Mouse (Mus musculus): ENCODE results near the gene Pdha1. TPM values are rescaled to one million over a fixed set of nuclear protein-coding genes. Genes with fewer than 3 reads are reported as not detected.

Pdha1 gene
- polyA plus RNA-seq (2012; rRNA removed) (21.2 and 34.8 TPM in 2 replicates), polyA plus RNA-seq (2014; fragmentation: Nextera tagmentation; extraction: Ambion mirVana) (51.2 and 53.4 TPM in 2 replicates)

GRCm38 (mm10) chrX:160137861-160138717 lies at the start of gene Pdha1:
TSS of gene Pdha1 (minus strand) at chrX:160138413.
- DNase-seq (ENCODE audit: low read depth in 3 of 3, low spot score in 3 of 3) (peak; percentile 70 to 81 (median 73)), ATAC-seq (ENCODE audit: insufficient read depth) (peak; percentile 96)
- 16% methylated on average over 53 of the region's 67 CpGs for WGBS (ENCODE audit: insufficient replicate concordance)

GRCm38 (mm10) chrX:160179032-160179431 lies 40.8 kb upstream of the Pdha1 start:
- DNase-seq (ENCODE audit: low read depth in 3 of 3, low spot score in 3 of 3): no peak
- no peaks in the 10 kb centered on the region for H3K4me1 ChIP-seq (replicated peaks; ENCODE audit: control insufficient read depth in 2 of 2, insufficient read depth in 2 of 2, low read length in 1 of 2)
- no peaks in the 10 kb centered on the region for H3K9me3 ChIP-seq (ENCODE audit: control insufficient read depth, low read length)
- no peak for TF ChIP-seq CTCF (IDR thresholded peaks at IDR 0.05; ENCODE audit: low read depth)
- no peak for TF ChIP-seq EP300 (IDR thresholded peaks at IDR 0.05; ENCODE audit: low read depth)
- no peak overlapping the region for H3K9ac ChIP-seq (replicated peaks)
- H3K4me3 ChIP-seq (ENCODE audit: insufficient read depth in 1 of 2, low read depth in 2 of 2, low read length in 2 of 2): no peak overlapping the region
- no peak for ATAC-seq (ENCODE audit: insufficient read depth)
- H3K27ac ChIP-seq: no peak overlapping the region
- no peaks in the 10 kb centered on the region for H3K27me3 ChIP-seq (ENCODE audit: control insufficient read depth, insufficient read depth, low read length)
- 29% methylated on average over 3 of the region's 3 CpGs for WGBS (ENCODE audit: insufficient replicate concordance)
- no peak overlapping the region for H3K4me2 ChIP-seq (ENCODE audit: low read depth)
- H3K36me3 ChIP-seq (replicated peaks; ENCODE audit: control insufficient read depth, insufficient read depth, low read depth): no peaks in the 10 kb centered on the region

More at GRCm38 (mm10) chrX:160137861-160138717, at the start of gene Pdha1:
- TF ChIP-seq CTCF (IDR thresholded peaks at IDR 0.05; ENCODE audit: low read depth) (peak; percentile 25), EP300 (IDR thresholded peaks at IDR 0.05; ENCODE audit: low read depth) (no peak)
- Histone ChIP-seq H3K4me2 (ENCODE audit: low read depth) (peak within 1 kb of the TSS; percentile 66), H3K36me3 (replicated peaks; ENCODE audit: control insufficient read depth, insufficient read depth, low read depth) (no peaks in the 10 kb centered on the region), H3K27me3 (ENCODE audit: control insufficient read depth, insufficient read depth, low read length) (no peaks in the 10 kb centered on the region), H3K4me3 (ENCODE audit: insufficient read depth in 1 of 2, low read depth in 2 of 2, low read length in 2 of 2) (peak within 1 kb of the TSS; percentile 62 to 90), H3K9ac (replicated peaks) (peak within 1 kb of the TSS; percentile 65), H3K4me1 (replicated peaks; ENCODE audit: control insufficient read depth in 2 of 2, insufficient read depth in 2 of 2, low read length in 1 of 2) (peaks cover 0 to 7% of the 10 kb centered on the region in 2 experiments; a peak in 2 of 4 replicates), H3K9me3 (ENCODE audit: control insufficient read depth, low read length) (no peaks in the 10 kb centered on the region), H3K27ac (peak within 1 kb of the TSS; percentile 34)

GRCm38 (mm10) chrX:160170150-160170549 lies 31.9 kb upstream of the Pdha1 start:
- H3K27me3 ChIP-seq (ENCODE audit: control insufficient read depth, insufficient read depth, low read length): no peaks in the 10 kb centered on the region
- H3K4me2 ChIP-seq (ENCODE audit: low read depth): no peak overlapping the region
- no peaks in the 10 kb centered on the region for H3K36me3 ChIP-seq (replicated peaks; ENCODE audit: control insufficient read depth, insufficient read depth, low read depth)
- DNase-seq (ENCODE audit: low read depth in 3 of 3, low spot score in 3 of 3) (peak; percentile 3 to 11 (median 7)), ATAC-seq (ENCODE audit: insufficient read depth) (no peak)
- no peak overlapping the region for H3K9ac ChIP-seq (replicated peaks)
- no peak for TF ChIP-seq EP300 (IDR thresholded peaks at IDR 0.05; ENCODE audit: low read depth)
- TF ChIP-seq CTCF (IDR thresholded peaks at IDR 0.05; ENCODE audit: low read depth): peak; percentile 67
- H3K9me3 ChIP-seq (ENCODE audit: control insufficient read depth, low read length): no peaks in the 10 kb centered on the region
- no peak overlapping the region for H3K4me3 ChIP-seq (ENCODE audit: insufficient read depth in 1 of 2, low read depth in 2 of 2, low read length in 2 of 2)
- WGBS (ENCODE audit: insufficient replicate concordance): 12% methylated on average over 2 of the region's 3 CpGs
- H3K27ac ChIP-seq: no peak overlapping the region
- no peaks in the 10 kb centered on the region for H3K4me1 ChIP-seq (replicated peaks; ENCODE audit: control insufficient read depth in 2 of 2, insufficient read depth in 2 of 2, low read length in 1 of 2)

- ATAC-seq (ENCODE audit: insufficient read depth): no peak
- 46% methylated on average over 6 of the region's 6 CpGs for WGBS (ENCODE audit: insufficient replicate concordance)
Measured at GRCm38 (mm10) chrX:160166246-160166985, 28.2 kb upstream of the Pdha1 start.

GRCm38 (mm10) chrX:160164259-160164658 lies 26.0 kb upstream of the Pdha1 start:
- H3K9ac ChIP-seq (replicated peaks): no peak overlapping the region
- DNase-seq (ENCODE audit: low read depth in 3 of 3, low spot score in 3 of 3) (no peak), ATAC-seq (ENCODE audit: insufficient read depth) (no peak)
- H3K36me3 ChIP-seq (replicated peaks; ENCODE audit: control insufficient read depth, insufficient read depth, low read depth): no peaks in the 10 kb centered on the region
- no peak overlapping the region for H3K4me3 ChIP-seq (ENCODE audit: insufficient read depth in 1 of 2, low read depth in 2 of 2, low read length in 2 of 2)
- TF ChIP-seq EP300 (IDR thresholded peaks at IDR 0.05; ENCODE audit: low read depth) (no peak), CTCF (IDR thresholded peaks at IDR 0.05; ENCODE audit: low read depth) (no peak)
- no peak overlapping the region for H3K4me2 ChIP-seq (ENCODE audit: low read depth)
- no peak overlapping the region for H3K27ac ChIP-seq
- no peaks in the 10 kb centered on the region for H3K4me1 ChIP-seq (replicated peaks; ENCODE audit: control insufficient read depth in 2 of 2, insufficient read depth in 2 of 2, low read length in 1 of 2)
- H3K27me3 ChIP-seq (ENCODE audit: control insufficient read depth, insufficient read depth, low read length): no peaks in the 10 kb centered on the region
- 67% methylated on average over 3 of the region's 3 CpGs for WGBS (ENCODE audit: insufficient replicate concordance)
- H3K9me3 ChIP-seq (ENCODE audit: control insufficient read depth, low read length): no peaks in the 10 kb centered on the region

More at GRCm38 (mm10) chrX:160166246-160166985, 28.2 kb upstream of the Pdha1 start:
- no peak overlapping the region for H3K4me3 ChIP-seq (ENCODE audit: insufficient read depth in 1 of 2, low read depth in 2 of 2, low read length in 2 of 2)
- H3K9me3 ChIP-seq (ENCODE audit: control insufficient read depth, low read length): no peaks in the 10 kb centered on the region
- no peak overlapping the region for H3K9ac ChIP-seq (replicated peaks)
- H3K4me2 ChIP-seq (ENCODE audit: low read depth): no peak overlapping the region
- H3K36me3 ChIP-seq (replicated peaks; ENCODE audit: control insufficient read depth, insufficient read depth, low read depth): no peaks in the 10 kb centered on the region
- H3K4me1 ChIP-seq (replicated peaks; ENCODE audit: control insufficient read depth in 2 of 2, insufficient read depth in 2 of 2, low read length in 1 of 2): no peaks in the 10 kb centered on the region
- TF ChIP-seq EP300 (IDR thresholded peaks at IDR 0.05; ENCODE audit: low read depth): no peak
- TF ChIP-seq CTCF (IDR thresholded peaks at IDR 0.05; ENCODE audit: low read depth): no peak
- no peak for DNase-seq (ENCODE audit: low read depth in 3 of 3, low spot score in 3 of 3)
- no peak overlapping the region for H3K27ac ChIP-seq
- no peaks in the 10 kb centered on the region for H3K27me3 ChIP-seq (ENCODE audit: control insufficient read depth, insufficient read depth, low read length)
